Mouse (Mus musculus) hindbrain, embryonic 15.5 days (tissue): ENCODE measurements around the gene Prelp. TPM values are rescaled to one million over a fixed set of nuclear protein-coding genes. Genes with fewer than 3 reads are reported as not detected.

Experiments used
- ATAC-seq: fragments of 200-750 bp; cut with Nextera tagmentation; 2 replicates; pipeline ENCODE4 v1.8.0; 2017; ENCODE audit warnings: low read depth, moderate number of reproducible peaks, moderate TSS enrichment; ENCODE audit not compliant: low FRiP score
- H3K27ac ChIP-seq: fragments of 300-500 bp; sonication (generic); replicated peaks from 2 replicates; pipeline ENCODE4 v1.5.1; 2015; ENCODE audit warnings: mild to moderate bottlenecking, inconsistent platforms
- H3K27me3 ChIP-seq: fragments of 300-500 bp; sonication (generic); 2 replicates; pipeline ENCODE4 v1.6.1; 2015; ENCODE audit warnings: control low read depth, inconsistent platforms
- H3K36me3 ChIP-seq: fragments of 300-500 bp; sonication (generic); 2 replicates; pipeline ENCODE4 v1.6.1; 2015; ENCODE audit warnings: control low read depth, inconsistent platforms
- H3K4me1 ChIP-seq: fragments of 300-500 bp; sonication (generic); replicated peaks from 2 replicates; pipeline ENCODE4 v1.6.1; 2015; ENCODE audit warnings: control low read depth, inconsistent platforms
- H3K4me2 ChIP-seq: fragments of 300-500 bp; sonication (generic); 2 replicates; pipeline ENCODE4 v1.6.1; 2015; ENCODE audit warnings: moderate library complexity, mild to moderate bottlenecking, inconsistent platforms
- H3K4me3 ChIP-seq: fragments of 300-500 bp; sonication (generic); 2 replicates; pipeline ENCODE4 v1.5.1; 2015; ENCODE audit warnings: mild to moderate bottlenecking, inconsistent platforms
- H3K9ac ChIP-seq: fragments of 300-500 bp; sonication (generic); 2 replicates; pipeline ENCODE4 v1.6.1; 2015; ENCODE audit warnings: inconsistent platforms
- H3K9me3 ChIP-seq: fragments of 300-500 bp; sonication (generic); 2 replicates; pipeline ENCODE4 v1.6.1; 2016; ENCODE audit warnings: control low read depth, inconsistent platforms
- WGBS: fragments of 180-500 bp; shearing (Covaris S2); methylation state at CpG from one replicate; pipeline ENCODE4 v1.1.7; 2015; 5-methylcytosine and 5-hydroxymethylcytosine counted together
- polyA plus RNA-seq: library from polyadenylated mRNA; unstranded; fragments of >200 nt; fragmentation: Nextera tagmentation; extraction: Ambion mirVana; gene quantifications from 2 replicates; pipeline ENCODE4 v1.2.1, GENCODE M21; 2015

The Prelp gene
- polyA plus RNA-seq, 1 experiment from 2014 or later: 18.0 TPM

- WGBS: 71% methylated on average over 4 of the region's 4 CpGs
- H3K9me3 ChIP-seq: no peaks in the 10 kb centered on the region
- no peaks in the 10 kb centered on the region for H3K27me3 ChIP-seq
- no peaks in the 10 kb centered on the region for H3K36me3 ChIP-seq
- peaks cover 34% of the 10 kb centered on the region for H3K4me1 ChIP-seq
- no peak overlapping the region for H3K9ac ChIP-seq
- H3K27ac ChIP-seq: no peak overlapping the region
- H3K4me3 ChIP-seq: no peak overlapping the region
- no peak for ATAC-seq
- H3K4me2 ChIP-seq: no peak overlapping the region
Observed at GRCm38 (mm10) chr1:133911008-133911407, 10.2 kb downstream of the Prelp start.

- no peak overlapping the region for H3K4me2 ChIP-seq
- H3K9me3 ChIP-seq: no peaks in the 10 kb centered on the region
- H3K4me1 ChIP-seq: peaks cover 33% of the 10 kb centered on the region
- no peaks in the 10 kb centered on the region for H3K36me3 ChIP-seq
- no peak for ATAC-seq
- no peak overlapping the region for H3K4me3 ChIP-seq
- H3K27me3 ChIP-seq: no peaks in the 10 kb centered on the region
- H3K9ac ChIP-seq: no peak overlapping the region
- 88% methylated on average over 7 of the region's 7 CpGs for WGBS
- H3K27ac ChIP-seq: no peak overlapping the region
Observed at GRCm38 (mm10) chr1:133910108-133910507, 11.1 kb downstream of the Prelp start.

GRCm38 (mm10) chr1:133908659-133909575, 12.3 kb downstream of the Prelp start:
- ATAC-seq: peak; percentile 43
- H3K4me2 ChIP-seq: peak overlapping the region; percentile 90
- H3K36me3 ChIP-seq: no peaks in the 10 kb centered on the region
- 9% methylated on average over 27 of the region's 27 CpGs for WGBS
- H3K9me3 ChIP-seq: no peaks in the 10 kb centered on the region
- H3K4me3 ChIP-seq: peak overlapping the region; percentile 42
- peaks cover 33% of the 10 kb centered on the region for H3K4me1 ChIP-seq
- H3K27ac ChIP-seq: peak overlapping the region; percentile 85
- H3K9ac ChIP-seq: peak overlapping the region; percentile 64
- H3K27me3 ChIP-seq: no peaks in the 10 kb centered on the region

- Histone ChIP-seq H3K27ac (peak within 1 kb of the TSS; percentile 85), H3K9ac (peak within 1 kb of the TSS; percentile 64), H3K4me1 (peaks cover 33% of the 10 kb centered on the region), H3K27me3 (no peaks in the 10 kb centered on the region), H3K36me3 (no peaks in the 10 kb centered on the region), H3K4me2 (peak within 1 kb of the TSS; percentile 90), H3K9me3 (no peaks in the 10 kb centered on the region), H3K4me3 (peak within 1 kb of the TSS; percentile 42)
- 2% methylated on average over 30 of the region's 30 CpGs for WGBS
- ATAC-seq: peak; percentile 89
Observed at GRCm38 (mm10) chr1:133907949-133908658, 13.1 kb downstream of the Prelp start, which contains the start of gene Optc. Gene Optc, minus strand, starts transcription at chr1:133907999.

- 51% methylated on average over 12 of the region's 12 CpGs for WGBS
- Histone ChIP-seq H3K4me2 (peak overlapping the region; percentile 9; the same call in 1 of the 2 replicates), H3K9ac (0 out of 2 replicates have a peak overlapping the region, but pooled peaks have one; percentile 3), H3K36me3 (no peaks in the 10 kb centered on the region), H3K4me1 (peaks cover 33% of the 10 kb centered on the region), H3K4me3 (no peak overlapping the region), H3K27me3 (no peaks in the 10 kb centered on the region), H3K9me3 (no peaks in the 10 kb centered on the region), H3K27ac (no peak overlapping the region)
- ATAC-seq: no peak
Observed at GRCm38 (mm10) chr1:133906420-133906819, 14.8 kb downstream of the Prelp start.

- 52% methylated on average over 9 of the region's 9 CpGs for WGBS
- Histone ChIP-seq H3K4me3 (no peak overlapping the region), H3K4me2 (no peak overlapping the region), H3K9ac (no peak overlapping the region), H3K27me3 (no peaks in the 10 kb centered on the region), H3K27ac (no peak overlapping the region), H3K36me3 (no peaks in the 10 kb centered on the region), H3K9me3 (no peaks in the 10 kb centered on the region), H3K4me1 (peaks cover 4% of the 10 kb centered on the region; the same call in 1 of the 2 replicates)
- ATAC-seq: no peak
Observed at GRCm38 (mm10) chr1:133900825-133901224, 20.4 kb downstream of the Prelp start.

- WGBS: 79% methylated on average over 9 of the region's 9 CpGs
- no peak for ATAC-seq
- Histone ChIP-seq H3K4me3 (no peak overlapping the region), H3K4me1 (peaks cover 6% of the 10 kb centered on the region; the same call in 1 of the 2 replicates), H3K4me2 (no peak overlapping the region), H3K9ac (no peak overlapping the region), H3K9me3 (no peaks in the 10 kb centered on the region), H3K27ac (no peak overlapping the region), H3K27me3 (no peaks in the 10 kb centered on the region), H3K36me3 (no peaks in the 10 kb centered on the region)
Observed at GRCm38 (mm10) chr1:133899043-133899542, 22.1 kb downstream of the Prelp start.

- H3K9ac ChIP-seq: no peak overlapping the region
- H3K36me3 ChIP-seq: no peaks in the 10 kb centered on the region
- no peak for ATAC-seq
- no peaks in the 10 kb centered on the region for H3K9me3 ChIP-seq
- H3K4me3 ChIP-seq: no peak overlapping the region
- H3K4me1 ChIP-seq: peaks cover 18% of the 10 kb centered on the region
- no peak overlapping the region for H3K4me2 ChIP-seq
- H3K27me3 ChIP-seq: no peaks in the 10 kb centered on the region
- no peak overlapping the region for H3K27ac ChIP-seq
- 68% methylated on average over 6 of the region's 6 CpGs for WGBS
Observed at GRCm38 (mm10) chr1:133897293-133897692, 23.9 kb downstream of the Prelp start.

- H3K4me2 ChIP-seq: no peak overlapping the region
- H3K27ac ChIP-seq: no peak overlapping the region
- H3K9ac ChIP-seq: no peak overlapping the region
- no peaks in the 10 kb centered on the region for H3K27me3 ChIP-seq
- no peaks in the 10 kb centered on the region for H3K9me3 ChIP-seq
- no peak for ATAC-seq
- H3K36me3 ChIP-seq: no peaks in the 10 kb centered on the region
- no peak overlapping the region for H3K4me3 ChIP-seq
- WGBS: 16% methylated on average over 5 of the region's 5 CpGs
- H3K4me1 ChIP-seq: peaks cover 67% of the 10 kb centered on the region
Observed at GRCm38 (mm10) chr1:133891489-133891888, 29.7 kb downstream of the Prelp start.

GRCm38 (mm10) chr1:133889949-133890598, 31.1 kb downstream of the Prelp start:
- Histone ChIP-seq H3K9me3 (no peaks in the 10 kb centered on the region), H3K4me2 (peak overlapping the region; percentile 35), H3K4me3 (no peak overlapping the region), H3K4me1 (peaks cover 68% of the 10 kb centered on the region), H3K27ac (no peak overlapping the region), H3K9ac (no peak overlapping the region), H3K27me3 (no peaks in the 10 kb centered on the region), H3K36me3 (no peaks in the 10 kb centered on the region)
- ATAC-seq: no peak
- whole genome bisulfite sequencing: 16% methylated on average over 20 of the region's 20 CpGs

- no peak for ATAC-seq
- Histone ChIP-seq H3K27me3 (no peaks in the 10 kb centered on the region), H3K9me3 (no peaks in the 10 kb centered on the region), H3K4me2 (peak overlapping the region; percentile 43; the same call in 1 of the 2 replicates), H3K27ac (peak overlapping the region; percentile 68; the same call in 1 of the 2 replicates), H3K4me3 (no peak overlapping the region), H3K9ac (no peak overlapping the region), H3K4me1 (peaks cover 59% of the 10 kb centered on the region), H3K36me3 (no peaks in the 10 kb centered on the region)
- 61% methylated on average over 5 of the region's 5 CpGs for WGBS
Observed at GRCm38 (mm10) chr1:133887538-133888250, 33.5 kb downstream of the Prelp start.
